Mouse (Mus musculus) monocyte, adult 2 months (primary cell): ENCODE measurements around the gene C1qc.

Experiments
- DNase-seq, 2 experiments: peaks; one replicate each; pipeline ENCODE4 v3.0.0; 2022; ENCODE audit warnings: low spot score in 2 of 2, low read depth in 1 of 2

C1qc gene

DNA sequence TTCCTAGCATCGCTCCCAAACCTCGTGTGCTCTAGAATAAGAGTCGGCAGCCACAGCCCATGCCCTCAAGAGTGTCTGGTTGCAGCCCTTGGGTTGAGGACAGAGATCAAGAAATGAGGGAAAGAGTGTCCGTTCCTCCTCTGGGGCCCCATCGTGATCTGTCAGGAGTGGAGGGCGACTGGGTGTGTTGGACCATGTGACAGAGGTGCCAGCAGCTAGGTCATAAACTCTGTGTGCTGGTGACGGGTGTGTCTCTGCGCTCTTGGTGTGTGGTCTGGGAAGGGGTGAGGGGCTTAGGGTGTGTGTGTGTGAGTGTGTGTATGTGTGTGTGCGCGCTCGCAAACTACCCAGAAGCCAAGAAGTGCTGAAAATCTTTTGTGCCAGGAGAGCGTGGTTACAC lies 39.9 kb downstream of the C1qc start:
- no peak for DNase-seq

- DNase-seq: no peak
Observed at GRCm38 (mm10) chr4:136852119-136852518, 40.7 kb downstream of the C1qc start.

DNA sequence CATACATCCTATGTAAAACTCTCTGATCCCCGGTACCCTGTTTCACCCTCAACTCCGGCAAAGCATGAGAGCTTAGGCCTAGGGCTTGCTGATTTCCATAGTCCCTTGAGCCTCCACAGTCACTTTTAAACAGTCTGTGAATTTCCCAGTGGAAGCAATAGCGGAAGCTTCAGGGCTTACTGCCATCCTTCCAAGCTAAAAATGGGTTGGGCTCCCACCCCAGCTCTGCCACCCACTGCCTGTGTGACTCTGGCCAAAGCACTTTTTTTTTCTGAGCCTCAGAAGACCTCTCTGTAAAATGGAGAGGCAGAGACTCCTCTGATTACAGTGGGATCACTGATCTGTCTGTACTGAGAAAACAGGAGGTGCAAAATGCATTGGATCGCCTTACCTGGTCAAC lies 44.3 kb downstream of the C1qc start:
- DNase-seq: no peak

- DNase-seq: no peak
Observed at GRCm38 (mm10) chr4:136847166-136847565, 45.7 kb downstream of the C1qc start.

GRCm38 (mm10) chr4:136842802-136843201 lies 50.1 kb downstream of the C1qc start:
- no peak for DNase-seq

- no peak for DNase-seq
Observed at GRCm38 (mm10) chr4:136842033-136842432, 50.8 kb downstream of the C1qc start.

- peak in 1 of 2 experiments; percentile 30 for DNase-seq
Observed at GRCm38 (mm10) chr4:136841056-136841455, 51.8 kb downstream of the C1qc start.
